Mouse (Mus musculus) cerebellum, adult 2 months (tissue): ENCODE measurements around the gene Crim1.

Experiments used
- CTCF ChIP-seq: fragments of 200-500 bp; IDR thresholded peaks from 2 replicates; pipeline ENCODE4 v1.5.1; 2011; ENCODE audit warnings: low read depth, mild to moderate bottlenecking, control low read depth, low read length, moderate library complexity, borderline replicate concordance; ENCODE audit not compliant: insufficient read depth
- POLR2A ChIP-seq: fragments of 200-500 bp; IDR thresholded peaks from 2 replicates; pipeline ENCODE4 v1.6.1; 2011; ENCODE audit warnings: low read length, control low read depth, borderline replicate concordance; ENCODE audit not compliant: insufficient read depth

GRCm38 (mm10) chr17:78389573-78389972 lies 189.5 kb downstream of the Crim1 start:
- TF ChIP-seq POLR2A: no peak
- no peak for TF ChIP-seq CTCF
